Mouse (Mus musculus) cerebellum, adult 9-10 months (tissue): Measurements from ENCODE around the gene Eef1g.
"Not testable (repeated sequence)": the region's sequence is repeated elsewhere in the genome, so short reads cannot be mapped to it uniquely, and the experiment has no call there.

Experiments
- DNase-seq: peaks from one replicate; pipeline ENCODE4 v3.0.0; 2022

Eef1g gene

GRCm38 (mm10) chr19:8945251-8945650, 21.6 kb upstream of the Eef1g start:
- DNase-seq, result no peak

- no peak for DNase-seq
Measured at GRCm38 (mm10) chr19:8946929-8947328, 19.9 kb upstream of the Eef1g start.

- no peak for DNase-seq
Measured at GRCm38 (mm10) chr19:8950190-8950589, 16.7 kb upstream of the Eef1g start.

- DNase-seq, result no peak
Measured at GRCm38 (mm10) chr19:8952241-8952640, 14.6 kb upstream of the Eef1g start.

- peak; percentile 95 for DNase-seq
Measured at GRCm38 (mm10) chr19:8953135-8954039, 13.5 kb upstream of the Eef1g start, which contains the start of gene Tut1. Tut1 (plus strand) TSS chr19:8953847.

- DNase-seq, result no peak
Measured at GRCm38 (mm10) chr19:8954171-8954570, 12.7 kb upstream of the Eef1g start.

- no peak for DNase-seq
Measured at GRCm38 (mm10) chr19:8962256-8962655, 4.6 kb upstream of the Eef1g start.

- DNase-seq, result no peak
Measured at GRCm38 (mm10) chr19:8965075-8965474, 1.8 kb upstream of the Eef1g start.

GRCm38 (mm10) chr19:8965771-8966170, 1.1 kb upstream of the Eef1g start:
- DNase-seq, result peak; percentile 70

- DNase-seq, result peak; percentile 64
Measured at GRCm38 (mm10) chr19:8966198-8966589, 647 bp upstream of the Eef1g start.

- DNase-seq, result no peak
Measured at GRCm38 (mm10) chr19:8967373-8967743, 517 bp downstream of the Eef1g start.

- no peak for DNase-seq
Measured at GRCm38 (mm10) chr19:8967893-8968292, 1.1 kb downstream of the Eef1g start.

GRCm38 (mm10) chr19:8972491-8972890, 5.7 kb downstream of the Eef1g start:
- not testable (repeated sequence) for DNase-seq

- no peak for DNase-seq
Measured at GRCm38 (mm10) chr19:8974638-8975037, 7.8 kb downstream of the Eef1g start.

- DNase-seq, result no peak
Measured at GRCm38 (mm10) chr19:8975491-8975890, 8.7 kb downstream of the Eef1g start.

GRCm38 (mm10) chr19:8976535-8976934, 9.7 kb downstream of the Eef1g start:
- DNase-seq, result peak; percentile 53

- DNase-seq, result no peak
Measured at GRCm38 (mm10) chr19:8980771-8981170, 13.9 kb downstream of the Eef1g start.

GRCm38 (mm10) chr19:8981450-8982168, 14.8 kb downstream of the Eef1g start:
- no peak for DNase-seq

- DNase-seq, result no peak
Measured at GRCm38 (mm10) chr19:8982303-8983149, 15.7 kb downstream of the Eef1g start.

- DNase-seq, result no peak
Measured at GRCm38 (mm10) chr19:8983150-8983650, 16.4 kb downstream of the Eef1g start.

- DNase-seq, result no peak
Measured at GRCm38 (mm10) chr19:8984255-8984868, 17.5 kb downstream of the Eef1g start.

GRCm38 (mm10) chr19:8985891-8986290, 19.1 kb downstream of the Eef1g start:
- no peak for DNase-seq
